Mouse (Mus musculus) neural tube, embryonic 11.5 days (tissue): ENCODE measurements at regions not wholly inside any gene's neighbourhood (a gene's known extent, or its start where the extent isn't known, plus 50 kb on each side); places are given as distances from the start of the nearest gene placed in this dataset.

Experiments used
- ATAC-seq: fragments of 200-750 bp; cut with Nextera tagmentation; 2 replicates; pipeline ENCODE4 v1.8.0; 2017; ENCODE audit warnings: moderate number of reproducible peaks, mild to moderate bottlenecking, moderate TSS enrichment, moderate library complexity; ENCODE audit not compliant: insufficient read depth, low FRiP score, low TSS enrichment
- DNase-seq: peaks from one replicate; pipeline ENCODE4 v3.0.0-alpha.2; 2015; ENCODE audit warnings: low spot score
- H3K27ac ChIP-seq: fragments of 300-500 bp; sonication (generic); 2 replicates; pipeline ENCODE4 v1.5.1; 2014; ENCODE audit warnings: low read depth, mild to moderate bottlenecking, low read length
- H3K27me3 ChIP-seq: fragments of 300-500 bp; sonication (generic); 2 replicates; pipeline ENCODE4 v1.6.1; 2014; ENCODE audit warnings: mild to moderate bottlenecking, low read length, mixed read lengths; ENCODE audit not compliant: control insufficient read depth, insufficient read depth
- H3K36me3 ChIP-seq: fragments of 300-500 bp; sonication (generic); 2 replicates; pipeline ENCODE4 v1.6.1; 2014; ENCODE audit warnings: mild to moderate bottlenecking, low read length, moderate library complexity, mixed read lengths; ENCODE audit not compliant: control insufficient read depth, insufficient read depth
- H3K4me1 ChIP-seq: fragments of 300-500 bp; sonication (generic); 2 replicates; pipeline ENCODE4 v1.6.1; 2014; ENCODE audit warnings: low read length, mixed read lengths; ENCODE audit not compliant: control insufficient read depth, insufficient read depth
- H3K4me2 ChIP-seq: fragments of 300-500 bp; sonication (generic); 2 replicates; pipeline ENCODE4 v1.6.1; 2014; ENCODE audit warnings: low read depth, mild to moderate bottlenecking, moderate library complexity
- H3K4me3 ChIP-seq: fragments of 300-500 bp; sonication (generic); 2 replicates; pipeline ENCODE4 v1.5.1; 2014; ENCODE audit warnings: low read depth, low read length
- H3K9ac ChIP-seq: fragments of 300-500 bp; sonication (generic); 2 replicates; pipeline ENCODE4 v1.6.1; 2014; ENCODE audit warnings: mild to moderate bottlenecking, low read length
- H3K9me3 ChIP-seq: fragments of 300-500 bp; sonication (generic); 2 replicates; pipeline ENCODE4 v1.6.1; 2016; ENCODE audit warnings: low read length; ENCODE audit not compliant: control insufficient read depth
- WGBS: fragments of 180-500 bp; shearing (Covaris S2); extraction: QIAGEN DNeasy Blood & Tissue Kit; methylation state at CpG from one replicate; pipeline ENCODE4 v1.1.7; 2014; 5-methylcytosine and 5-hydroxymethylcytosine counted together

GRCm38 (mm10) chr5:55885658-55886312 lies 1832.0 kb upstream of the Pcdh7 start:
- ATAC-seq (no peak), DNase-seq (no peak)
- 56% methylated on average over 8 of the region's 8 CpGs for WGBS
- no peak overlapping the region for H3K9ac ChIP-seq
- no peaks in the 10 kb centered on the region for H3K27me3 ChIP-seq
- no peaks in the 10 kb centered on the region for H3K4me1 ChIP-seq
- no peaks in the 10 kb centered on the region for H3K9me3 ChIP-seq
- H3K4me2 ChIP-seq = no peak overlapping the region
- no peak overlapping the region for H3K4me3 ChIP-seq
- no peak overlapping the region for H3K27ac ChIP-seq
- no peaks in the 10 kb centered on the region for H3K36me3 ChIP-seq

GRCm38 (mm10) chr5:55891729-55892308 lies 1825.9 kb upstream of the Pcdh7 start:
- H3K4me3 ChIP-seq = no peak overlapping the region
- DNase-seq (no peak), ATAC-seq (no peak)
- no peak overlapping the region for H3K4me2 ChIP-seq
- no peaks in the 10 kb centered on the region for H3K4me1 ChIP-seq
- H3K9me3 ChIP-seq = no peaks in the 10 kb centered on the region
- H3K9ac ChIP-seq = no peak overlapping the region
- H3K36me3 ChIP-seq = no peaks in the 10 kb centered on the region
- no peak overlapping the region for H3K27ac ChIP-seq
- H3K27me3 ChIP-seq = no peaks in the 10 kb centered on the region
- 84% methylated on average over 1 of the region's 1 CpGs for WGBS

- H3K36me3 ChIP-seq = no peaks in the 10 kb centered on the region
- H3K27me3 ChIP-seq = no peaks in the 10 kb centered on the region
- no peak for ATAC-seq
- no peak overlapping the region for H3K4me2 ChIP-seq
- no peak overlapping the region for H3K27ac ChIP-seq
- H3K9me3 ChIP-seq = no peaks in the 10 kb centered on the region
- H3K4me3 ChIP-seq = no peak overlapping the region
- WGBS = 84% methylated on average over 2 of the region's 2 CpGs
- no peak for DNase-seq
- no peak overlapping the region for H3K9ac ChIP-seq
- H3K4me1 ChIP-seq = no peaks in the 10 kb centered on the region
These were observed 1776.3 kb upstream of the Pcdh7 start for GRCm38 (mm10) chr5:55941494-55941893.

GRCm38 (mm10) chr5:55976505-55976904 lies 1741.3 kb upstream of the Pcdh7 start:
- H3K4me3 ChIP-seq = no peak overlapping the region
- 96% methylated on average over 2 of the region's 2 CpGs for WGBS
- H3K36me3 ChIP-seq = no peaks in the 10 kb centered on the region
- ATAC-seq (no peak), DNase-seq (no peak)
- no peak overlapping the region for H3K4me2 ChIP-seq
- H3K27me3 ChIP-seq = no peaks in the 10 kb centered on the region
- no peaks in the 10 kb centered on the region for H3K4me1 ChIP-seq
- no peak overlapping the region for H3K27ac ChIP-seq
- H3K9ac ChIP-seq = no peak overlapping the region
- no peaks in the 10 kb centered on the region for H3K9me3 ChIP-seq

GRCm38 (mm10) chr5:56007861-56008260 lies 1709.9 kb upstream of the Pcdh7 start:
- ATAC-seq = no peak
- H3K27ac ChIP-seq = no peak overlapping the region
- 66% methylated on average over 3 of the region's 3 CpGs for WGBS

GRCm38 (mm10) chr5:56020463-56020862 lies 1697.3 kb upstream of the Pcdh7 start:
- Histone ChIP-seq H3K4me2 (no peak overlapping the region), H3K9me3 (no peaks in the 10 kb centered on the region), H3K4me1 (no peaks in the 10 kb centered on the region), H3K27ac (no peak overlapping the region), H3K36me3 (no peaks in the 10 kb centered on the region), H3K9ac (no peak overlapping the region), H3K4me3 (no peak overlapping the region), H3K27me3 (no peaks in the 10 kb centered on the region)
- DNase-seq = no peak
- 81% methylated on average over 1 of the region's 1 CpGs for WGBS
- ATAC-seq = no peak

More at GRCm38 (mm10) chr5:56007861-56008260, 1709.9 kb upstream of the Pcdh7 start:
- H3K4me3 ChIP-seq = no peak overlapping the region
- no peaks in the 10 kb centered on the region for H3K36me3 ChIP-seq
- no peak overlapping the region for H3K4me2 ChIP-seq
- H3K9ac ChIP-seq = no peak overlapping the region
- DNase-seq = peak; percentile 10
- no peaks in the 10 kb centered on the region for H3K4me1 ChIP-seq
- H3K9me3 ChIP-seq = no peaks in the 10 kb centered on the region
- no peaks in the 10 kb centered on the region for H3K27me3 ChIP-seq
